Mouse (Mus musculus) small intestine, adult 2 months (tissue): ENCODE measurements at regions not wholly inside any gene's neighbourhood (a gene's known extent, or its start where the extent isn't known, plus 50 kb on each side); places are given as distances from the start of the nearest gene placed in this dataset.

Experiments
- CTCF ChIP-seq: fragments of 200-500 bp; IDR thresholded peaks from 2 replicates; pipeline ENCODE4 v1.5.1; 2012; ENCODE audit warnings: low read depth, mild to moderate bottlenecking, control low read depth, inconsistent platforms, low read length, moderate library complexity, mixed read lengths; ENCODE audit not compliant: insufficient replicate concordance, insufficient read length; ENCODE audit errors: extremely low read depth
- POLR2A ChIP-seq: fragments of 200-500 bp; IDR thresholded peaks from 2 replicates; pipeline ENCODE4 v1.6.1; 2012; ENCODE audit warnings: low read depth, mild to moderate bottlenecking, control low read depth, inconsistent platforms, low read length, moderate library complexity

DNA sequence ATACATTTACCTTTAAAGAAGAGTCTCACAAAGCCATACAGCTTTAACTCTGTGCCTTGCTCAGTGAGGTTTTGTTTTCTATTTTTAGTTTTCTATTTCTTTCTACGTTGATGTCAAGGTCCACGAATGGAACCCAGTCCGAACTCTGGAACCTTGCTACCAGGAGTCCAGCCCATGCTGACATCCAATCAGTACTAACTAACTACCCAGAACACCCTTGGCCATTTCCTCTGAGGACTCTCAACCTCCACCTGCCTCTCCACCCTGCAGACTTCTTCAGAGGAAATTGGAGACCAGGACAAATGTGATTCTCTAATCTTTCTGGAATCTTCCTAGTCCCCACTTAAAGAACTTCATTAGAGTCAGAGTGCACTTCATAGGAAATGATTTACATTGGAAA lies 204.6 kb upstream of the Klf3 start:
- TF ChIP-seq POLR2A (no peak), CTCF (no peak)
